Mouse (Mus musculus): ENCODE data around the gene Mtfr1l. TPM values are rescaled to one million over a fixed set of nuclear protein-coding genes. Genes with fewer than 3 reads are reported as not detected.

Mtfr1l gene
- total and polyA plus RNA-seq, 3 experiments: 52.0 to 88.3 TPM; not detected in 1

GRCm38 (mm10) chr4:134534124-134534886, 882 bp downstream of the Mtfr1l start (continued):
- no peak for TF ChIP-seq EP300 (IDR thresholded peaks at IDR 0.05; ENCODE audit: low read depth in 1 of 2, low read length in 2 of 2)
- no peak for TF ChIP-seq RAD21 (IDR thresholded peaks at IDR 0.05; ENCODE audit: low read depth, low read length)
- TF ChIP-seq SMC3 (IDR thresholded peaks at IDR 0.05; ENCODE audit: low read depth, low read length): no peak
- TF ChIP-seq MEF2A (IDR thresholded peaks at IDR 0.05; ENCODE audit: extremely low read depth, insufficient replicate concordance, low read depth, low read length, poor library complexity, severe bottlenecking): no peak
- TF ChIP-seq GATA1 (IDR thresholded peaks at IDR 0.05; ENCODE audit: low read depth, low read length): 0 out of 2 replicates have a peak, but pooled peaks have one; percentile 19
- TF ChIP-seq USF1 (IDR thresholded peaks at IDR 0.05; ENCODE audit: low read depth, low read length): 0 out of 2 replicates have a peak, but pooled peaks have one; percentile 4
- no peak for TF ChIP-seq KAT2A (conservative IDR thresholded peaks at IDR 0.05; ENCODE audit: low read depth, low read length)
- no peak for TF ChIP-seq RCOR1 (IDR thresholded peaks at IDR 0.05; ENCODE audit: low read depth, low read length)
- TF ChIP-seq GABPA (IDR thresholded peaks at IDR 0.05; ENCODE audit: low read depth, low read length): no peak
- TF ChIP-seq MYB (IDR thresholded peaks at IDR 0.05; ENCODE audit: low read depth, low read length): no peak
- TF ChIP-seq NELFE (IDR thresholded peaks at IDR 0.05; ENCODE audit: low read depth, low read length): no peak
- TF ChIP-seq USF2 (IDR thresholded peaks at IDR 0.05; ENCODE audit: borderline replicate concordance in 1 of 2, insufficient read depth in 1 of 2, low read depth in 1 of 2, low read length in 2 of 2): no peak
- no peak for TF ChIP-seq ZKSCAN1 (IDR thresholded peaks at IDR 0.05; ENCODE audit: low read depth, low read length)
- peak; percentile 35; the same call in 1 of the 2 replicates for TF ChIP-seq MAZ (IDR thresholded peaks at IDR 0.05; ENCODE audit: low read depth, low read length)
- TF ChIP-seq TBP (IDR thresholded peaks at IDR 0.05; ENCODE audit: low read depth, low read length): no peak

- Histone ChIP-seq H3K4me3 (ENCODE audit: control insufficient read depth in 1 of 2, insufficient read depth in 1 of 2, low read depth in 2 of 2, low read length in 2 of 2) (peak overlapping the region; percentile 88 to 93; a peak in 3 of 4 replicates), H3K36me3 (ENCODE audit: control insufficient read depth in 1 of 2, insufficient read depth in 2 of 2, low read length in 2 of 2) (peaks cover 6 to 7% of the 10 kb centered on the region in 2 experiments), H3K27ac (ENCODE audit: control insufficient read depth, low read depth, low read length) (no peak overlapping the region), H3K27me3 (ENCODE audit: control insufficient read depth in 1 of 2, insufficient read depth in 2 of 2, low read length in 2 of 2) (no peaks in the 10 kb centered on the region), H3K4me1 (ENCODE audit: control insufficient read depth in 1 of 2, insufficient read depth in 2 of 2, low read length in 2 of 2) (peaks cover 9 to 14% of the 10 kb centered on the region in 2 experiments), H3K9me3 (replicated peaks; ENCODE audit: insufficient read depth, low read length) (no peaks in the 10 kb centered on the region), H3K79me2 (ENCODE audit: control insufficient read depth, insufficient read depth, low read length, poor library complexity) (peaks cover 12% of the 10 kb centered on the region), H3K9ac (ENCODE audit: control insufficient read depth, low read depth, low read length, poor library complexity, severe bottlenecking) (peak overlapping the region; percentile 94)
- no peak for DNase-seq (ENCODE audit: low read depth, low spot score)
- TF ChIP-seq UBTF (IDR thresholded peaks at IDR 0.05; ENCODE audit: borderline replicate concordance, insufficient read depth, low read depth, low read length): no peak
- no peak for TF ChIP-seq CTCF (IDR thresholded peaks at IDR 0.05 in 2 of 3, conservative IDR thresholded peaks at IDR 0.05 in 1 of 3; ENCODE audit: control insufficient read depth in 1 of 3, insufficient read depth in 1 of 3, low read depth in 2 of 3, low read length in 3 of 3, poor library complexity in 1 of 3, severe bottlenecking in 1 of 3)
- no peak for TF ChIP-seq USF2 (IDR thresholded peaks at IDR 0.05; ENCODE audit: borderline replicate concordance in 1 of 2, insufficient read depth in 1 of 2, low read depth in 1 of 2, low read length in 2 of 2)
- TF ChIP-seq POLR2AphosphoS2 (IDR thresholded peaks at IDR 0.05; ENCODE audit: low read length): no peak
Observed at GRCm38 (mm10) chr4:134533421-134533820, 1.8 kb downstream of the Mtfr1l start.

Data from MEL (cell line).